Mouse (Mus musculus): Measurements from ENCODE around the gene Gpbar1. TPM values are rescaled to one million over a fixed set of nuclear protein-coding genes. Genes with fewer than 3 reads are reported as not detected.

Gpbar1 gene
- total and polyA plus RNA-seq, 2 experiments: 0.11 TPM; not detected in 1

DNA sequence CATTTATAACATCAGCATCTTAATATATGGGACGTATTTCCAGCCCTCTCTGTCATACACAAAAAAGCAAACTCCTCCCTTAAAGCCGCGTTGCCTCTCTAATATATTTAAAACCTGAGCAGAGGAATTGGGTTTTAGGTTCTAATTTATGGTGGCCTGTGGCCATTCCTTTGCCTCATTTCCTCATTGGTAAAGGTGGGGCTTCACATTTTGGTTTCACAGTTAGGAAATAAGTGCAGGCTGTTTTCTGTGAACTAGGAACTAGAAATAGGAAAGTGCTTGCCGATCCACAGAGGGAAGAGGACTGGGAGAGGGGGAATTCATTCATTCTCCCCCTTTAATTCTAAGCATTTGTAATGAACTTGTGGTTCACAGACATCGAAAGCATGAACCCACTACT, 40.7 kb upstream of the Gpbar1 start:
- no peaks in the 10 kb centered on the region for H3K27me3 ChIP-seq (ENCODE audit: control insufficient read depth, insufficient read depth, low read length)
- WGBS: 19% methylated on average over 5 of the region's 5 CpGs
- peak overlapping the region; percentile 48 for H3K4me3 ChIP-seq (ENCODE audit: insufficient read depth, low read depth, low read length)
- H3K79me2 ChIP-seq (ENCODE audit: control insufficient read depth, insufficient read depth, low read length): peaks cover 34% of the 10 kb centered on the region
- TF ChIP-seq CTCF (IDR thresholded peaks at IDR 0.05; ENCODE audit: low read depth, low read length) (no peak), POLR2A (IDR thresholded peaks at IDR 0.05; ENCODE audit: extremely low read depth, insufficient read depth, low read length) (no peak)
- no peak overlapping the region for H3K27ac ChIP-seq (replicated peaks; ENCODE audit: insufficient read depth, low read depth, low read length)
- no peaks in the 10 kb centered on the region for H3K36me3 ChIP-seq (ENCODE audit: control insufficient read depth, insufficient read depth, low read length)
- no peak for DNase-seq (ENCODE audit: extremely low read depth, low read depth, low spot score)
- H3K4me1 ChIP-seq (ENCODE audit: control insufficient read depth, insufficient read depth, low read length): peaks cover 4% of the 10 kb centered on the region
- H3K9ac ChIP-seq (ENCODE audit: low read depth, low read length): no peak overlapping the region

DNA sequence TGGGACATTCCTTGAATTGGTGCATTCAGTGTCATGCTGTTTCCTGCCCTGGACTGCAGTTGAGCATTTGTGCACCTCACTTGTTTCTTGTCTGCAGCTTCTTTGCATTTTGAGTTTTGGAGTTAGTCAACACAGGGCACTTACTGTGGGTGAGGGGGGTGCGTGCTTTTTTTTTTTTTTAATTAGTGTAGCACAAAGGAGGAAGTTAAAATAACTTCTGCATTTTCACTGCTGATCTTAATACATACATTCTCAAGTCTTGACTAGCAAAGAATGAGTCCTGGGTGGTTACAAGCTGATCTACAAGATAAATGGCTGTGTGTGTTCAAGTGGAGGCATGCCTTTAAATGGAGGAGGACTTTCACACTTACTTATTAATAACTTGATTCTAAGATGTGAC, 40.2 kb upstream of the Gpbar1 start:
- peak overlapping the region; percentile 48 for H3K4me3 ChIP-seq (ENCODE audit: insufficient read depth, low read depth, low read length)
- peaks cover 39% of the 10 kb centered on the region for H3K79me2 ChIP-seq (ENCODE audit: control insufficient read depth, insufficient read depth, low read length)
- peaks cover 4% of the 10 kb centered on the region for H3K4me1 ChIP-seq (ENCODE audit: control insufficient read depth, insufficient read depth, low read length)
- WGBS: 50% methylated on average over 1 of the region's 1 CpGs
- H3K9ac ChIP-seq (ENCODE audit: low read depth, low read length): no peak overlapping the region
- DNase-seq (ENCODE audit: extremely low read depth, low read depth, low spot score): no peak
- H3K27me3 ChIP-seq (ENCODE audit: control insufficient read depth, insufficient read depth, low read length): no peaks in the 10 kb centered on the region
- H3K27ac ChIP-seq (replicated peaks; ENCODE audit: insufficient read depth, low read depth, low read length): no peak overlapping the region
- TF ChIP-seq CTCF (IDR thresholded peaks at IDR 0.05; ENCODE audit: low read depth, low read length): no peak
- no peaks in the 10 kb centered on the region for H3K36me3 ChIP-seq (ENCODE audit: control insufficient read depth, insufficient read depth, low read length)

DNA sequence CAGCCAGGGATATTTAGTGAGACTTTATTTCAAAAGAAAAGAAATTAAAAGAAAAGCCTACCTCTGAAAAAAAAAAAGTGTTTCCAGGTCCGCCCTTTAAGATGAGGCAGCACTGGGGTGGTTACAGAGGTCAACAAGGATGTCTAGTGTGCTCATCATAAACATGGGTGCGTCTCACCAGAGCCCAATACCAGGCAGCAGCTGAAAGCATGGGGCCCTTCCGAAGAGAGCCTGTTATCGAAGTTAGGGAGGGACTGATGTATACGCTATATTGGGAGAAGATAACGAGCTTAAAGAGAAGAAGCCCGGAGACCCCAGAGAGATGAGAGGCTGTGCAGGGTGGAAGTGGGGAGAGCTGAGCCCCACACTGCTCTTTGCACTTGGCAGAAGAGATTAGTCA, 39.2 kb upstream of the Gpbar1 start:
- no peak for TF ChIP-seq POLR2A (IDR thresholded peaks at IDR 0.05; ENCODE audit: extremely low read depth, insufficient read depth, low read length)
- TF ChIP-seq CTCF (IDR thresholded peaks at IDR 0.05; ENCODE audit: low read depth, low read length): no peak
- Histone ChIP-seq H3K36me3 (ENCODE audit: control insufficient read depth, insufficient read depth, low read length) (no peaks in the 10 kb centered on the region), H3K9ac (ENCODE audit: low read depth, low read length) (no peak overlapping the region), H3K27ac (replicated peaks; ENCODE audit: insufficient read depth, low read depth, low read length) (no peak overlapping the region), H3K27me3 (ENCODE audit: control insufficient read depth, insufficient read depth, low read length) (no peaks in the 10 kb centered on the region), H3K4me1 (ENCODE audit: control insufficient read depth, insufficient read depth, low read length) (peaks cover 4% of the 10 kb centered on the region), H3K4me3 (ENCODE audit: insufficient read depth, low read depth, low read length) (no peak overlapping the region), H3K79me2 (ENCODE audit: control insufficient read depth, insufficient read depth, low read length) (peaks cover 43% of the 10 kb centered on the region)
- 54% methylated on average over 7 of the region's 7 CpGs for WGBS
- DNase-seq (ENCODE audit: extremely low read depth, low read depth, low spot score): no peak

DNA sequence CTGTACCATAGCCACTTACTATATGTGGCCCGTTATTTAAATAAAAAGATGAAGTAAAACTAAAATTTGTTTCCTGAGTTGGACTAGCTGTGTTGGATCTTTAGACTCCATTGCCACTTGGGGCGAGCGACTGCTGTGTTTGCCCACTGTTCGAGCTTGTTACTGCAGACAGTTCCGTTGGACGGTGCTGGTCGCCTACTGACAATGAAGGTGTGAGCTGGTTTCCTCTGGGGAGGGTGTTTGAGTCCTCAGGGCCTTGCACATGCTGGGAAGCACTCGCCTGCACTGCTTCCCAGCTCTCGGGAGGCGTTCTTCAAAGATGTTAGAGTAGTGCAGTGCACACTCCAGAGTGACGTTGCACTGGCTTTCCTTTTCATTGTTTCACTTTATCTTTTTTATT, 38.7 kb upstream of the Gpbar1 start:
- TF ChIP-seq POLR2A (IDR thresholded peaks at IDR 0.05; ENCODE audit: extremely low read depth, insufficient read depth, low read length) (no peak), CTCF (IDR thresholded peaks at IDR 0.05; ENCODE audit: low read depth, low read length) (no peak)
- Histone ChIP-seq H3K9ac (ENCODE audit: low read depth, low read length) (no peak overlapping the region), H3K79me2 (ENCODE audit: control insufficient read depth, insufficient read depth, low read length) (peaks cover 47% of the 10 kb centered on the region), H3K27ac (replicated peaks; ENCODE audit: insufficient read depth, low read depth, low read length) (no peak overlapping the region), H3K4me1 (ENCODE audit: control insufficient read depth, insufficient read depth, low read length) (peaks cover 4% of the 10 kb centered on the region), H3K27me3 (ENCODE audit: control insufficient read depth, insufficient read depth, low read length) (no peaks in the 10 kb centered on the region), H3K4me3 (ENCODE audit: insufficient read depth, low read depth, low read length) (no peak overlapping the region), H3K36me3 (ENCODE audit: control insufficient read depth, insufficient read depth, low read length) (no peaks in the 10 kb centered on the region)
- 46% methylated on average over 11 of the region's 11 CpGs for WGBS
- DNase-seq (ENCODE audit: extremely low read depth, low read depth, low spot score): no peak

DNA sequence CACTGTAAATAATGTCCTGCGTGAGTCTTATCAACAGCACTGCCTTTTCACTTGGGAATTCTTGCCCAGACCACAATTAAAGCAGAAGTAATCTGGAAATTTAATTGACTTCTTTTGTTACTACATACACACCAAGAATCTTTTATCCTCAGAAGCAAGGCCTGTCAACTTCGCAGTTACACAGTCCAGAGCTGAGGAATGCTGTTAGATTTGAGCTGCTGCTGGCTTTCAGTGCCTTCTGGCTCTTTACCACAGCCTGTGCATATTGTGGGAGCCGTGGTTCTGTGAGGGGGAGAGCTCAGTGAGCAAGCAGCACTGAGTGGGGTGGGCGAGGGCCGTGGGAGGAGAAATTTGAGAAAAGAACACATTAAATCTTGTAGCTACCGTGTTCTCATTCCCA, 38.0 kb upstream of the Gpbar1 start:
- Histone ChIP-seq H3K4me1 (ENCODE audit: control insufficient read depth, insufficient read depth, low read length) (peaks cover 5% of the 10 kb centered on the region), H3K79me2 (ENCODE audit: control insufficient read depth, insufficient read depth, low read length) (peaks cover 51% of the 10 kb centered on the region), H3K36me3 (ENCODE audit: control insufficient read depth, insufficient read depth, low read length) (no peaks in the 10 kb centered on the region), H3K27me3 (ENCODE audit: control insufficient read depth, insufficient read depth, low read length) (no peaks in the 10 kb centered on the region), H3K4me3 (ENCODE audit: insufficient read depth, low read depth, low read length) (no peak overlapping the region), H3K9ac (ENCODE audit: low read depth, low read length) (no peak overlapping the region), H3K27ac (replicated peaks; ENCODE audit: insufficient read depth, low read depth, low read length) (no peak overlapping the region)
- DNase-seq (ENCODE audit: extremely low read depth, low read depth, low spot score): no peak
- WGBS: 46% methylated on average over 6 of the region's 6 CpGs
- no peak for TF ChIP-seq POLR2A (IDR thresholded peaks at IDR 0.05; ENCODE audit: extremely low read depth, insufficient read depth, low read length)

DNA sequence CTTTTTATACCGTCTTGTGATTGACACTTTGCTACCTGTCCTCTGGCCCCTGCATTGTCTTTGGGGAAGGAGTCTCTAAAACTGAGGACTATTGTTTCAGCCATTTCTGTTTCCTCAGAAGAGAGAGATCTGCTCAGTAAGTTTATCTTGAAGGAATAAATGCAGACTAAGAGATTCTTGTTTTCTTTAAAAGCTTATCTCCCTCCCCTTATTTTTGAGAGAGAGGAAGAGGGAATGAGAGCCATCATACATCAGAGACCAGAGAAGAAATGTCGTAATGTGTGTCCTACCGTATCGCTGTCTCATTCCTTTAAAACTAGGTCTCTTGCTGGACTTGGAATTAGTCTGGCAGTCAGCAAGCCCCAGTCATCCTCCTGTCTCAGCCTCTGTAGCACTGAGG, 37.5 kb upstream of the Gpbar1 start:
- Histone ChIP-seq H3K4me3 (ENCODE audit: insufficient read depth, low read depth, low read length) (no peak overlapping the region), H3K9ac (ENCODE audit: low read depth, low read length) (no peak overlapping the region), H3K27me3 (ENCODE audit: control insufficient read depth, insufficient read depth, low read length) (no peaks in the 10 kb centered on the region), H3K79me2 (ENCODE audit: control insufficient read depth, insufficient read depth, low read length) (peaks cover 56% of the 10 kb centered on the region), H3K4me1 (ENCODE audit: control insufficient read depth, insufficient read depth, low read length) (peaks cover 8% of the 10 kb centered on the region), H3K36me3 (ENCODE audit: control insufficient read depth, insufficient read depth, low read length) (no peaks in the 10 kb centered on the region), H3K27ac (replicated peaks; ENCODE audit: insufficient read depth, low read depth, low read length) (no peak overlapping the region)
- TF ChIP-seq CTCF (IDR thresholded peaks at IDR 0.05; ENCODE audit: low read depth, low read length): no peak
- no peak for TF ChIP-seq POLR2A (IDR thresholded peaks at IDR 0.05; ENCODE audit: extremely low read depth, insufficient read depth, low read length)
- DNase-seq (ENCODE audit: extremely low read depth, low read depth, low spot score): no peak
- WGBS: 37% methylated on average over 4 of the region's 4 CpGs
